Comparison of ENCODE assay signal across 8 mouse cellular contexts in the genomic region with DNA sequence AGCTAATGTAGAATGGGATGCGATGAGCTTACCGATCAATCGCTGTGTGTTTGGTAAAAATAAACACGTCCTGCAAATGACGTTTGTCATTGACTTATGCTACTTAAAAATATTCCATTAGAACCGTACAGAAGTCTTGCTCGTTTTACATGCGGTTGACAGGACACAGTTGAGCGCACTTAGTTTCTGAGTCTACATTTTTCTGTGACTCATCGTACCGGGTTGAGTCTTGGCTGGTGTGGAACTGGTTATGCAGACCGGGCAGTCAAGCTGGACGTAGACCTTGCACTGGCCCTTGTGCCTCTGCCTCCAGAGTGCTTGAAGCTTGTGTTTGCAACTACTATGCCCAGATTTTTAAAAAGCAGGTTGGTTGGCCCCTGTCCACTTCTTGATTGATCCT. TPM values are rescaled to one million over a fixed set of nuclear protein-coding genes. Genes with fewer than 3 reads are reported as not detected.
DNase-seq lines count a peak whose midpoint lies in the region; ATAC-seq and TF ChIP-seq lines count a peak whose summit lies in the region.

No protein-coding gene starts in this region.

- no peaks in the 10 kb centered on the region for H3K9me3 ChIP-seq in embryonic facial prominence, embryonic 12.5 days
- H3K9me3 ChIP-seq in intestine, embryonic 14.5 days (ENCODE audit: control insufficient read depth, low read length), result no peaks in the 10 kb centered on the region
- H3K9me3 ChIP-seq in liver, postnatal 0 days (ENCODE audit: low read length), result no peaks in the 10 kb centered on the region
- no peaks in the 10 kb centered on the region for H3K9me3 ChIP-seq in stomach, embryonic 16.5 days (replicated peaks; ENCODE audit: control insufficient read depth, low read length)

- no peak for TF ChIP-seq CTCF in liver, postnatal 0 days (IDR thresholded peaks at IDR 0.05; ENCODE audit: low read depth)

- peaks cover 26% of the 10 kb centered on the region for H3K36me3 ChIP-seq in embryonic facial prominence, embryonic 12.5 days
- H3K36me3 ChIP-seq in intestine, embryonic 14.5 days (ENCODE audit: control insufficient read depth, insufficient read depth, low read length), result peaks cover 41% of the 10 kb centered on the region
- peaks cover 36% of the 10 kb centered on the region for H3K36me3 ChIP-seq in liver, postnatal 0 days (replicated peaks; ENCODE audit: insufficient read depth, low read length)
- peaks cover 7% of the 10 kb centered on the region; the same call in 1 of the 2 replicates for H3K36me3 ChIP-seq in stomach, embryonic 16.5 days (ENCODE audit: control insufficient read depth, insufficient read depth, low read length)

- peak overlapping the region; percentile 89 for H3K4me2 ChIP-seq in embryonic facial prominence, embryonic 12.5 days (replicated peaks)
- peak overlapping the region; percentile 83 for H3K4me2 ChIP-seq in intestine, embryonic 14.5 days (ENCODE audit: low read length)
- peak overlapping the region; percentile 87 for H3K4me2 ChIP-seq in liver, postnatal 0 days (ENCODE audit: low read depth, low read length)
- peak overlapping the region; percentile 72 for H3K4me2 ChIP-seq in stomach, embryonic 16.5 days (ENCODE audit: low read depth, low read length)

- no peak for TF ChIP-seq EP300 in liver, postnatal 0 days (IDR thresholded peaks at IDR 0.05; ENCODE audit: low read depth)

- H3K27me3 ChIP-seq in embryonic facial prominence, embryonic 12.5 days, result no peaks in the 10 kb centered on the region
- H3K27me3 ChIP-seq in intestine, embryonic 14.5 days (replicated peaks; ENCODE audit: control insufficient read depth, insufficient read depth, low read length), result no peaks in the 10 kb centered on the region
- no peaks in the 10 kb centered on the region for H3K27me3 ChIP-seq in liver, postnatal 0 days (ENCODE audit: insufficient read depth, low read length)
- no peaks in the 10 kb centered on the region for H3K27me3 ChIP-seq in stomach, embryonic 16.5 days (ENCODE audit: control insufficient read depth, insufficient read depth, low read length)

- H3K4me3 ChIP-seq in embryonic facial prominence, embryonic 12.5 days, result peak overlapping the region; percentile 98
- H3K4me3 ChIP-seq in intestine, embryonic 14.5 days (ENCODE audit: low read depth, low read length), result peak overlapping the region; percentile 66
- peak overlapping the region; percentile 97 for H3K4me3 ChIP-seq in liver, postnatal 0 days (ENCODE audit: low read depth, low read length)
- peak overlapping the region; percentile 92 for H3K4me3 ChIP-seq in stomach, embryonic 16.5 days (replicated peaks; ENCODE audit: low read length)

- no peak for ATAC-seq in embryonic facial prominence, embryonic 12.5 days (ENCODE audit: insufficient number of reproducible peaks, insufficient read depth, low FRiP score, low TSS enrichment)
- ATAC-seq in intestine, embryonic 14.5 days (replicated peaks; ENCODE audit: low FRiP score, low TSS enrichment, low read depth), result no peak
- ATAC-seq in liver, postnatal 0 days, result no peak
- no peak for ATAC-seq in stomach, embryonic 16.5 days (ENCODE audit: insufficient read depth, low FRiP score)

- DNase-seq in left cerebral cortex, postnatal 36 days (ENCODE audit: low spot score in 2 of 2), result peak; percentile 9 to 14
- no peak for DNase-seq in left cerebral cortex, postnatal 4 days
- DNase-seq in Muller cell, postnatal 12 days (ENCODE audit: inconsistent ontology term), result peak; percentile 68
- no peak for DNase-seq in intestine, embryonic 14.5 days (ENCODE audit: low spot score)
- DNase-seq in liver, postnatal 0 days, result peak; percentile 29
- no peak for DNase-seq in layer of hippocampus, postnatal 10 days (ENCODE audit: low spot score in 2 of 2)

- 16% methylated on average over 13 of the region's 13 CpGs for WGBS in embryonic facial prominence, embryonic 12.5 days
- WGBS in intestine, embryonic 14.5 days, result 7% methylated on average over 13 of the region's 13 CpGs
- 5% methylated on average over 13 of the region's 13 CpGs for WGBS in liver, postnatal 0 days (ENCODE audit: insufficient replicate concordance)
- WGBS in stomach, embryonic 16.5 days, result 5% methylated on average over 13 of the region's 13 CpGs

- peaks cover 20% of the 10 kb centered on the region for H3K4me1 ChIP-seq in embryonic facial prominence, embryonic 12.5 days
- H3K4me1 ChIP-seq in intestine, embryonic 14.5 days (replicated peaks; ENCODE audit: control insufficient read depth, insufficient read depth, low read length), result peaks cover 13% of the 10 kb centered on the region
- H3K4me1 ChIP-seq in liver, postnatal 0 days (ENCODE audit: insufficient read depth), result peaks cover 14% of the 10 kb centered on the region
- H3K4me1 ChIP-seq in stomach, embryonic 16.5 days (ENCODE audit: control insufficient read depth, insufficient read depth, low read length), result peaks cover 7% of the 10 kb centered on the region

- peak overlapping the region; percentile 89 for H3K9ac ChIP-seq in embryonic facial prominence, embryonic 12.5 days
- peak overlapping the region; percentile 87 for H3K9ac ChIP-seq in intestine, embryonic 14.5 days (ENCODE audit: low read length)
- peak overlapping the region; percentile 97 for H3K9ac ChIP-seq in liver, postnatal 0 days (replicated peaks)
- H3K9ac ChIP-seq in stomach, embryonic 16.5 days (ENCODE audit: low read length), result peak overlapping the region; percentile 97

- intact Hi-C loops in left cerebral cortex, postnatal 36 days (cut with DNase I), result loop anchor here (5.0 kb wide), 2 partner anchors 516 to 606 kb away; partner anchors contain the start of genes Ctbp2 and Fgfr2
- intact Hi-C loops in left cerebral cortex, postnatal 4 days (cut with DNase I), result loop anchor here (10.0 kb wide), 1 partner anchor 524 kb away; no protein-coding TSS in a partner anchor

- no peak overlapping the region for H3K27ac ChIP-seq in embryonic facial prominence, embryonic 12.5 days
- peak overlapping the region; percentile 60; the same call in 1 of the 2 replicates for H3K27ac ChIP-seq in intestine, embryonic 14.5 days (ENCODE audit: low read depth)
- H3K27ac ChIP-seq in liver, postnatal 0 days (ENCODE audit: low read depth), result peak overlapping the region; percentile 95
- H3K27ac ChIP-seq in stomach, embryonic 16.5 days (ENCODE audit: low read length), result peak overlapping the region; percentile 91; the same call in 1 of the 2 replicates

RNA-seq across cellular contexts. Expression of gene Edrf1, which starts 1.0 kb away (rescaled TPM):
- total RNA-seq in left cerebral cortex, postnatal 36 days (2021), result 10 to 100 TPM; 20.3 to 26.5 TPM
- 10 to 100 TPM; 24.3 to 24.5 TPM for total RNA-seq in left cerebral cortex, postnatal 4 days (2021)
- polyA plus RNA-seq in embryonic facial prominence, embryonic 12.5 days (2016; fragmentation: Nextera tagmentation; extraction: Ambion mirVana), result 25.4 and 29.8 TPM in 2 replicates
- polyA plus RNA-seq in intestine, embryonic 14.5 days (2014; fragmentation: Nextera tagmentation; extraction: Ambion mirVana), result 17.9 and 24.9 TPM in 2 replicates
- polyA plus RNA-seq in liver, postnatal 0 days (2015; fragmentation: Nextera tagmentation; extraction: Ambion mirVana), result 3.9 and 4.5 TPM in 2 replicates
- polyA plus RNA-seq in stomach, embryonic 16.5 days (2015; fragmentation: Nextera tagmentation; extraction: Ambion mirVana), result 17.6 and 18.4 TPM in 2 replicates
- 10 to 100 TPM; 29.9 to 35.9 TPM for total RNA-seq in layer of hippocampus, postnatal 10 days (2021)

RNA-seq across cellular contexts. Expression of gene Tex36, which starts 36.3 kb away (rescaled TPM):
- not detected for total RNA-seq in left cerebral cortex, postnatal 36 days (2021)
- not detected for total RNA-seq in left cerebral cortex, postnatal 4 days (2021)
- not detected in 2 replicates for polyA plus RNA-seq in embryonic facial prominence, embryonic 12.5 days (2016; fragmentation: Nextera tagmentation; extraction: Ambion mirVana)
- polyA plus RNA-seq in intestine, embryonic 14.5 days (2014; fragmentation: Nextera tagmentation; extraction: Ambion mirVana), result not detected in 2 replicates
- polyA plus RNA-seq in liver, postnatal 0 days (2015; fragmentation: Nextera tagmentation; extraction: Ambion mirVana), result not detected in 2 replicates
- polyA plus RNA-seq in stomach, embryonic 16.5 days (2015; fragmentation: Nextera tagmentation; extraction: Ambion mirVana), result not detected in 2 replicates
- total RNA-seq in layer of hippocampus, postnatal 10 days (2021), result under 1 TPM in 1 of 2 experiments, not detected in 1; 0.39 TPM

RNA-seq across cellular contexts. Expression of gene Mmp21, which starts 41.6 kb away (rescaled TPM):
- under 1 TPM in 1 of 2 experiments, not detected in 1; 0.27 TPM for total RNA-seq in left cerebral cortex, postnatal 36 days (2021)
- total RNA-seq in left cerebral cortex, postnatal 4 days (2021), result not detected
- 0.12 TPM in 1 of 2 replicates, not detected in the other for polyA plus RNA-seq in embryonic facial prominence, embryonic 12.5 days (2016; fragmentation: Nextera tagmentation; extraction: Ambion mirVana)
- not detected in 2 replicates for polyA plus RNA-seq in intestine, embryonic 14.5 days (2014; fragmentation: Nextera tagmentation; extraction: Ambion mirVana)
- polyA plus RNA-seq in liver, postnatal 0 days (2015; fragmentation: Nextera tagmentation; extraction: Ambion mirVana), result 0.11 TPM in 1 of 2 replicates, not detected in the other
- 0.08 TPM in 1 of 2 replicates, not detected in the other for polyA plus RNA-seq in stomach, embryonic 16.5 days (2015; fragmentation: Nextera tagmentation; extraction: Ambion mirVana)
- under 1 TPM in 1 of 2 experiments, not detected in 1; 0.14 TPM for total RNA-seq in layer of hippocampus, postnatal 10 days (2021)

Comparison
In these comparisons a context has a peak if more than half of its experiments do, and no peak if none do; other contexts are left out.
1. DNase-seq: peak in left cerebral cortex, postnatal 36 days (2 of 2), Muller cell, postnatal 12 days (single experiment) and liver, postnatal 0 days (single experiment); none in left cerebral cortex, postnatal 4 days (single experiment), intestine, embryonic 14.5 days (single experiment) and layer of hippocampus, postnatal 10 days (0 of 2).
2. Peak in every context shown above with its lines, with median percentiles within 50 percentile points of each other: H3K4me2 ChIP-seq, H3K4me3 ChIP-seq and H3K9ac ChIP-seq.